In the genomic region with DNA sequence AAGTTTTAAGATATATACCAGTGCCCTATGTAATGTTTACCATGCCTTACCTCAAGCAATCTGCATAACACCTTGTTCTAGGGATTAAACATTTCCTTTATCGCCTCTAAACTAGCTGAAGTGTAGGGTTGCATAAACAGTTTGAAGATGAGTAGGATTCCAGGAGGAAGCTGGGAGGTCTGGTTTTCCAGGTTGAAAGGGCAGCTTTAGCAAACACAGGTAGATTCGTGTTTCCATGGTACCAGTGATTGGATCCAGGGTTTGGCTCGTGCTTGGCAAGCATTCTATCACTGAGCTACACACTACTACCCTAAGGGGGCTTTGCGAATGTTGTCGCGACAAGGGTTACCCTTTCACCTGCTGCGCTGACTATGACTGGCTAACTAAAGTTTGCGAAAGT, we compare ENCODE assay signal across 1 mouse cellular context.
TF ChIP-seq lines count a peak whose summit lies in the region.

No protein-coding gene starts in this region.

TF ChIP-seq in ES-E14, 5 proteins besides CTCF, POLR2A, EP300 and RAD21:
- no peak for TF ChIP-seq HCFC1 (IDR thresholded peaks at IDR 0.05; ENCODE audit: borderline replicate concordance, insufficient read depth, low read length)
- TF ChIP-seq ZC3H11A (IDR thresholded peaks at IDR 0.05; ENCODE audit: borderline replicate concordance, low read depth, low read length): no peak
- TF ChIP-seq ZNF384 (IDR thresholded peaks at IDR 0.05; ENCODE audit: low read depth, low read length): no peak
- TF ChIP-seq CHD2 (IDR thresholded peaks at IDR 0.05; ENCODE audit: low read depth, low read length): no peak
- TF ChIP-seq MAFK (IDR thresholded peaks at IDR 0.05; ENCODE audit: insufficient read depth, low read depth, low read length): no peak
